In the genomic region with DNA sequence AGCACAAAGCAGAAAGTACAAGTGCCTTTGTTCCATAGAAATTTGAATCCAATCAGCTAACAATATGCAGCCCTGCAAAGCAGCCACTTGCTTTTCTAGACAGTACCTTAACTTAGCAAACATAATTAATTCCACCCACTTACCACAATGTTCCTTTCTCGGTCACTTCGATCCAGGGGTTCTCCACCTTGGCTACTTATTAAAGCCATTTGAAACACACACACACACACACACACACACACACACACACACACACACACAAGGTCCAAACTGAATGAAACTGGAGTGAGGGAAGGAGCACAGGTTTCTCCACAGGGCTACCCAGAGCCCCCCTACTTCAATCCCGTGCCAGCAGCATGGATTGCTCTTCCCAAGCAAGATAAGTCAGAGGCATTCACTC, we compare ENCODE assay signal across 12 mouse cellular contexts.
"Had no signal": no experiment of that assay in that cellular context is flagged by ENCODE, and none has a peak within 500 bp of the region (broad histone marks: within the 10 kb centered on the region; RNA-seq: fewer than 3 reads in every experiment).

No protein-coding gene starts in this region.

- DNase-seq: left cerebral cortex, postnatal 4 days; lung, adult 18-20 months; midbrain, embryonic 14.5 days; right cerebral cortex, adult 18-20 months; right cerebral cortex, postnatal 25 days; thymus, adult 18-20 months; thymus, postnatal 14 days had no signal

- H3K9ac ChIP-seq: intestine, embryonic 15.5 days; limb, embryonic 13.5 days; liver, embryonic 14.5 days; neural tube, embryonic 15.5 days had no signal

- H3K9me3 ChIP-seq: intestine, embryonic 15.5 days; neural tube, embryonic 15.5 days had no signal

- H3K36me3 ChIP-seq: intestine, embryonic 15.5 days; limb, embryonic 13.5 days; neural tube, embryonic 15.5 days had no signal

- H3K27ac ChIP-seq: intestine, embryonic 15.5 days; limb, embryonic 13.5 days; liver, embryonic 14.5 days had no signal

- H3K4me2 ChIP-seq: intestine, embryonic 15.5 days; limb, embryonic 13.5 days; neural tube, embryonic 15.5 days had no signal

- ATAC-seq: intestine, embryonic 15.5 days had no signal

- H3K4me1 ChIP-seq: intestine, embryonic 15.5 days; limb, embryonic 13.5 days had no signal

- H3K27me3 ChIP-seq: intestine, embryonic 15.5 days; limb, embryonic 13.5 days; neural tube, embryonic 15.5 days had no signal

- H3K4me3 ChIP-seq: intestine, embryonic 15.5 days; limb, embryonic 13.5 days; myocyte; neural tube, embryonic 15.5 days had no signal
